Mouse (Mus musculus) hindbrain, embryonic 11.5 days (tissue): Measurements from ENCODE around the gene Usf1. TPM values are rescaled to one million over a fixed set of nuclear protein-coding genes. Genes with fewer than 3 reads are reported as not detected.
A peak's percentile ranks its signal among the peaks of the same experiment; 100 is the strongest.

Experiments used
- ATAC-seq: fragments of 200-750 bp; cut with Nextera tagmentation; 2 replicates; pipeline ENCODE4 v1.8.0; 2017; ENCODE audit warnings: mild to moderate bottlenecking, moderate TSS enrichment, moderate library complexity; ENCODE audit not compliant: low FRiP score
- DNase-seq: peaks from one replicate; pipeline ENCODE4 v3.0.0-alpha.2; 2015; ENCODE audit warnings: low spot score
- H3K27ac ChIP-seq: fragments of 300-500 bp; sonication (generic); 2 replicates; pipeline ENCODE4 v1.5.1; 2014; ENCODE audit warnings: mild to moderate bottlenecking, low read depth, low read length
- H3K27me3 ChIP-seq: fragments of 300-500 bp; sonication (generic); 2 replicates; pipeline ENCODE4 v1.6.1; 2014; ENCODE audit warnings: mild to moderate bottlenecking, low read length, moderate library complexity, mixed read lengths; ENCODE audit not compliant: control insufficient read depth, insufficient read depth
- H3K36me3 ChIP-seq: fragments of 300-500 bp; sonication (generic); 2 replicates; pipeline ENCODE4 v1.6.1; 2014; ENCODE audit warnings: mild to moderate bottlenecking, low read length, moderate library complexity, mixed read lengths; ENCODE audit not compliant: control insufficient read depth, insufficient read depth
- H3K4me1 ChIP-seq: fragments of 300-500 bp; sonication (generic); replicated peaks from 2 replicates; pipeline ENCODE4 v1.6.1; 2014; ENCODE audit warnings: low read length, mixed read lengths; ENCODE audit not compliant: control insufficient read depth, insufficient read depth
- H3K4me2 ChIP-seq: fragments of 300-500 bp; sonication (generic); replicated peaks from 2 replicates; pipeline ENCODE4 v1.6.1; 2014; ENCODE audit warnings: mild to moderate bottlenecking, low read depth, low read length
- H3K4me3 ChIP-seq: fragments of 300-500 bp; sonication (generic); 2 replicates; pipeline ENCODE4 v1.5.1; 2014; ENCODE audit warnings: low read depth, low read length
- H3K9ac ChIP-seq: fragments of 300-500 bp; sonication (generic); 2 replicates; pipeline ENCODE4 v1.6.1; 2014; ENCODE audit warnings: low read depth, low read length
- H3K9me3 ChIP-seq: fragments of 300-500 bp; sonication (generic); 2 replicates; pipeline ENCODE4 v1.6.1; 2016; ENCODE audit warnings: low read length; ENCODE audit not compliant: control insufficient read depth
- WGBS: fragments of 180-500 bp; shearing (Covaris S2); extraction: QIAGEN DNeasy Blood & Tissue Kit; methylation state at CpG from one replicate; pipeline ENCODE4 v1.1.7; 2014; 5-methylcytosine and 5-hydroxymethylcytosine counted together
- polyA plus RNA-seq: library from polyadenylated mRNA; unstranded; fragments of >200 nt; fragmentation: Nextera tagmentation; extraction: Ambion mirVana; gene quantifications from 2 replicates; pipeline ENCODE4 v1.2.1, GENCODE M21; 2014

The Usf1 gene
- polyA plus RNA-seq, 1 experiment from 2014 or later: 122 TPM

DNA sequence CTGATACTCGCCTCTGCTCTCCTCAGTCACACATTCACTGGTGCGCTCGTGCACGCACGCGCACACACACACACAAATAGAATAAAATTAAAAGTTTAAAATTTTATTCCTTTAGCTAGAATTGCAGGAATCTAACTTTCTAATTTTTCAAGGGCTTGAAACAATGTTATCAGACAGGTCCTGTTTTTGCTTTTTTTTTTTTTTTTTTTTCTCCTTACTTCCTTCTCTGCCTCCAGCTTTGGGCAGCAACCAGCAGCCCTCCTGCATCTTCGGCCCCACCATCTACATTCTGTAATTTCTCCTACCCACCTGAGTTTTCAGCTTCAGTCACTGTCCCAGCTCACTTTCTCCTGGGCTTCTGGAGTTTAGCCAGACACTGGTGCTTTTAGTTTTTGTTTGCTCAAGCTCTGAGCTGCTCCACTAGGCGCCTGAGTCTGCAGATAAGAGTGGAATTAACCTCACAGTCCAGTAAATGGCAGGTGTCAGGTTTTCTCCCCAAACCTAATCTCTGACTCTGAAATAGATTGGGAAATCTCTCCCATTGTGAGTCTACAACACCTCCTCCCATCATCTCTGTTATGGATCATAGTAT, 11.5 kb downstream of the Usf1 start:
- no peak overlapping the region for H3K4me2 ChIP-seq
- H3K4me3 ChIP-seq: no peak overlapping the region
- WGBS: 87% methylated on average over 8 of the region's 8 CpGs
- H3K27ac ChIP-seq: no peak overlapping the region
- H3K9ac ChIP-seq: no peak overlapping the region
- ATAC-seq (no peak), DNase-seq (no peak)
- H3K27me3 ChIP-seq: no peaks in the 10 kb centered on the region
- H3K4me1 ChIP-seq: no peaks in the 10 kb centered on the region
- H3K9me3 ChIP-seq: no peaks in the 10 kb centered on the region
- H3K36me3 ChIP-seq: peaks cover 7% of the 10 kb centered on the region; the same call in 1 of the 2 replicates

DNA sequence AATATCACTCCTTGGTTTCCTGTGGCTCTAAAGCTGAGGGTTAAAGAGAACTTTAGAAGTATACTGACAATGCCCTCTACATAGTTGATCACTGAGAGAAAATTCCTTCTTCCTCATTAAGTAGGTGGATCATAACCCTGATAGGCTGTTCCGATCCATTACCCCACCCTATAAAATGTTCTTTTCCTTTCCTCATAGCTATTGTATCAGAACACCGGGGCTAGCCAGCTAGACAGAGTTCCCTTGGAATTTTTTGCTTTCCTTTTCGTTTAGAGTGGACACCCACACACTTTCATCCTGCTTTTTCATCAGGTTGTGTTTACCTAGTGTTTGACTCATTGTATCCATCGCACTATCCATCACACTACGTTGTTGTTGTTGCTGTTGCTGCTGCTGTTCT, 13.5 kb downstream of the Usf1 start:
- no peaks in the 10 kb centered on the region for H3K4me1 ChIP-seq
- no peaks in the 10 kb centered on the region for H3K9me3 ChIP-seq
- WGBS: 80% methylated on average over 5 of the region's 5 CpGs
- no peak overlapping the region for H3K4me2 ChIP-seq
- no peaks in the 10 kb centered on the region for H3K36me3 ChIP-seq
- H3K27me3 ChIP-seq: no peaks in the 10 kb centered on the region
- no peak overlapping the region for H3K4me3 ChIP-seq
- H3K9ac ChIP-seq: no peak overlapping the region
- H3K27ac ChIP-seq: no peak overlapping the region
- DNase-seq (no peak), ATAC-seq (no peak)

DNA sequence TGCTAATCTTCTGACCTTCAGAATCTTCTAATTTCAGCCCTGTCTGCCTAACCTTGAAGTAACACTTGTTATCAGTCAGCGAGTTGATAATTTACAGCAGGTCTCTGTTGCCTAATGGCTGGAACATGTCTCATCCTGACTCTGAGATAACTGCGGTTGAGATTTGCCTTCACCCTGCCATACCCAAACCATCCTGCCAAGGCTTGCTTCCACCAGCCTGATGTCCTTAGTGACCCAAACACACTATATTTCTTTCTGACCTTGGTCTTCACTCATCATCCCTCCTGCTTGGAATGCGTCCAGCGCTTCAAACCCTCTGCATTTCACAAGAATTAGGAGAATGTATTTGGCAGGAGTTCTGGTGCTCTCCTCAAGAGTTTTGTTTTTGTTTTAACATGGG, 14.0 kb downstream of the Usf1 start:
- no peak overlapping the region for H3K4me3 ChIP-seq
- ATAC-seq: no peak

DNA sequence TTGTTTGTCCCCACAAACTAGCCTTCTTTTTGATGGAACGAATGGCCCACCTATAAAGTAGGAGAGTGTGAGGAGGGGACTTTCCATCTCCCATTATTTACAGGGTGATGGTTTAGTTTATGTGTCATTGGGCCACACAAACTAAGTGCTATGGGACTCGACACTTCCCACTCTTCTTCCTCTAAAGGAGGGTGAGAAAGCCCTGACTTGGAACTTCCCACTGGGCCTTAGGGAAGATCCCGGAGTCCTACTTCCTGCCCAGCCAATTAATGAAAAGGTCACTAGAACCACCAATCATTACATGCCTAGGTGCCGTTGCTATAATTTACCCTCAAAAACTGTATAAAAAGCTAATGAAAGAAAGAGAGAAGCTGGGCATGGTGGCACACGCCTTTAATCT, 21.0 kb downstream of the Usf1 start:
- no peaks in the 10 kb centered on the region for H3K4me1 ChIP-seq
- 85% methylated on average over 5 of the region's 5 CpGs for WGBS
- H3K27me3 ChIP-seq: peaks cover 6% of the 10 kb centered on the region
- no peak overlapping the region for H3K27ac ChIP-seq
- H3K9me3 ChIP-seq: no peaks in the 10 kb centered on the region
- H3K36me3 ChIP-seq: no peaks in the 10 kb centered on the region
- ATAC-seq (no peak), DNase-seq (no peak)
- no peak overlapping the region for H3K4me3 ChIP-seq
- no peak overlapping the region for H3K9ac ChIP-seq
- no peak overlapping the region for H3K4me2 ChIP-seq

More for the DNA sequence above, 14.0 kb downstream of the Usf1 start:
- H3K27me3 ChIP-seq: no peaks in the 10 kb centered on the region
- no peak for DNase-seq
- no peak overlapping the region for H3K9ac ChIP-seq
- no peak overlapping the region for H3K4me2 ChIP-seq
- H3K9me3 ChIP-seq: no peaks in the 10 kb centered on the region
- H3K27ac ChIP-seq: no peak overlapping the region
- H3K36me3 ChIP-seq: no peaks in the 10 kb centered on the region
- H3K4me1 ChIP-seq: no peaks in the 10 kb centered on the region
- WGBS: 83% methylated on average over 4 of the region's 4 CpGs

DNA sequence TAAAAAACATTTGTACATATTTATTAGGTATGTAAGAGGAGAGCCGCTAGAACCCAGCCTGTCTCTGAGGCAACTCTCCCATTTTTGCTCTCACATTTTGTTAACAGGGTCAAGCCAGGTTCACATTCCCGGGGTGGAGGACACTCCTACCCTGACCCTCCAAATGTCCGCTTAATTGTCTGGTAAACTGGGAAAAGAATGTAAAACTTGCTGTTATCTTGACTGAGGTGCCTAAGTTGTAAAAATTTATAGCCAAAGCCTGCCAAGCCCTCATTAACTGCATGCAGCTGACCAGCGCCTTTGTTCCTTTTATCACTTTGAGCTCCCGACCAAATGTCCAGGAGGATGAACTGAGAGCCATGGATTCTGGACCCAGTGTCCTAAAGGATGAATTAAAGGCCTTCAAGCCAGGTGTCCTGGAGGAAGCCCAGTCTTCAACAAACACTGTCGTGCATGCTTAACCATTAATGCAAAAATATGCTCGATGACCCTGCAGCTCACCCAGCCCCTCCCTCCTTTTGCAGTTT, 24.2 kb downstream of the Usf1 start:
- WGBS: 68% methylated on average over 7 of the region's 7 CpGs
- no peak for ATAC-seq
- H3K4me2 ChIP-seq: no peak overlapping the region
- no peak overlapping the region for H3K4me3 ChIP-seq
- H3K36me3 ChIP-seq: no peaks in the 10 kb centered on the region
- no peak overlapping the region for H3K9ac ChIP-seq
- no peak overlapping the region for H3K27ac ChIP-seq
- peaks cover 21% of the 10 kb centered on the region for H3K27me3 ChIP-seq
- no peaks in the 10 kb centered on the region for H3K4me1 ChIP-seq
- DNase-seq: no peak
- H3K9me3 ChIP-seq: no peaks in the 10 kb centered on the region

DNA sequence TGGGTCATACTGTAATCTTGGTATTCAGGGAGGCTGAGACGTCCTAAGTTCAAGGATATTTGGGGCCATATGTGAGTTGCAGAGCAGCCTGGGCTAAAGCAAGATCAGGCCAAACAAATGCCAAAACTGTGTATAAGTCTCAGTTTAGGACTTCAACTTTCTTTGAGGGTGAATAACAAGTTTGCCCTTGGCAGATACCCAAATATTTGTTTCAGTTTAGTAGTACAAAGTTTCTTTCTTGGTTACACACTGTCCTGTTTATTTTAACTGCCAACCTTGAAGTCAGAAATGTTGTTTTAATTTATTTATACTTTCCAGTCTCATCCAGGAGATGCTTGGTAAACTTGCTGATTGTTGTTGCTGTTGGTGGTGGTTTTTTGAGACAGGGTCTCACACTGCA, 24.9 kb downstream of the Usf1 start:
- Histone ChIP-seq H3K27me3 (peaks cover 21% of the 10 kb centered on the region), H3K4me2 (no peak overlapping the region)
- 76% methylated on average over 1 of the region's 1 CpGs for WGBS

DNA sequence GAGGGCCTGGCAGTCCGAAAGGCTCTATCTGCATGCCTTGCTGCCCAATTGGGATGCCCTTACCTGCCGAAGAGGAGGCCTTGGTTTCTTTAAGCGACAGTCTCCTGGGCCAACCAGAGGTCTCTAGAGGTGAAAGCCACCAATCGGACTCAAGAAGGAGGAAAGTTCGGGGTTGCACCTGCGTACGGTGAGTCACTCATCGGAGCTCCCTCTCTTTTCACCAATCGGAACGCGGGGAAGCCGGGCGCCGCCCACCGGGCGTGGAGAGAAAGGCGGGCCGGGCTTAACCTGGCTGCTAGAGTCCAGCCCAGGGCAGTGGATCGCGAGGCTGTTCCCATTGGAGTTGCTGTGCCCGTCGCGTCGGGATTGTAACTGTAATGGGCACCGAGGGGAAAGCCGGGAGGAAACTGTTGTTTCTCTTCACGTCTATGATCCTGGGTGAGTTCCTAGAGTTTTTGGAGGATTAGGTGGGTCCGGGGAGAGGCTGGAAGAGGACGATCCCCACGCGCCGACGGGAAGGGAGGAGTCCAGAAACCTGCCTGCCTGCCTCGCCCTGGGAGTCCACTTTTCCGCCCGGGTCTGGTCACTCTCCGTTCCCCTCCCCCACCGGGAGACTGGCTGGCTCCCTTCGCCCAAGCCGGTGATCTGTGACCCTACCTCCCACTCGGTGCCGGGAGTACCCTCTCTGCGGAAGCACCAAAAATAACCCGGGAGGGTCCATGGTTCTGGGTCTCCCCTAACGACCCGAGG, 26.3 kb downstream of the Usf1 start, which contains the start of gene F11r:
F11r (plus strand) TSS at position 272 of the 750 bp plus-strand sequence.
- WGBS: 1% methylated on average over 43 of the region's 46 CpGs
- ATAC-seq (peak; percentile 70; the same call in 1 of the 2 replicates), DNase-seq (peak; percentile 73)
- Histone ChIP-seq H3K9ac (peak within 1 kb of the TSS; percentile 38; the same call in 1 of the 2 replicates), H3K4me2 (peak within 1 kb of the TSS; percentile 57), H3K27ac (no peak within 1 kb of the TSS), H3K4me1 (no peaks in the 10 kb centered on the region), H3K4me3 (peak within 1 kb of the TSS; percentile 33), H3K9me3 (no peaks in the 10 kb centered on the region), H3K36me3 (no peaks in the 10 kb centered on the region), H3K27me3 (peaks cover 21% of the 10 kb centered on the region)

More for the DNA sequence above, 24.9 kb downstream of the Usf1 start:
- Histone ChIP-seq H3K9me3 (no peaks in the 10 kb centered on the region), H3K27ac (no peak overlapping the region), H3K36me3 (no peaks in the 10 kb centered on the region), H3K9ac (no peak overlapping the region), H3K4me3 (no peak overlapping the region), H3K4me1 (no peaks in the 10 kb centered on the region)
- ATAC-seq (no peak), DNase-seq (no peak)

DNA sequence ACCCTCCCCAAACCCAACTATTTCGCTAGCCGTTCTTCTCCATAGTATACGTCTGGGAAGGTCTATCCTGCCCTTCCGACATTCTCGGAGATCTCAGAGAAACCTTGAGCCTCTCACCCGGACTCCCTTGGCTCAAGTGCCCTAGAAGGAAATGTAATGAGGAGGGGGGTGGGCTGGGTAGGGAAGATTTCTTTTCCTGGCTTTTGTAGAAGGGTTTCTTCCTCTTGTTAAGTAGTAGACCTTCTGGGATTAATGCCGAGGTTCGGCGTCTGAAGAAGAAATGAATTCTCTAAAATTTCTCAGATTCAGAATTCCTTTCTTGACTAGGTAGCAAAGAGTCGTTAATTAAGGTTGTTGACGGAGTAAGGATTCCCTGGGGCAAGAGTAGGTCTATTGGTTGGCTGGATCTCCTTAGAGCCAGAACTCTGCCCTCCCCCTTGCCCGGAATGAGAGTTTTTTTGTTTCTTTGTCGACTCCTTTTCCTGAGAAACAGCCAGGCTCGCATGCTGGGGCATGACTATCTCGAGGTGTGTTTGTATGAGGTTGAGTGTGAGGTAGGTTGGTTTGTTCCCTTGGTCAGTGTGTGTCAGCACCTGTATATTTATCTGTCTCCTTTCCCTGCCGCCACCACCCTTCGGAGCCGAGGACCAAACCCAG, 27.0 kb downstream of the Usf1 start:
- H3K9me3 ChIP-seq: no peaks in the 10 kb centered on the region
- H3K4me3 ChIP-seq: peak overlapping the region; percentile 33
- no peak overlapping the region for H3K9ac ChIP-seq
- 5% methylated on average over 18 of the region's 18 CpGs for WGBS
- no peaks in the 10 kb centered on the region for H3K36me3 ChIP-seq
- H3K27ac ChIP-seq: no peak overlapping the region
- peak overlapping the region; percentile 57 for H3K4me2 ChIP-seq
- DNase-seq (peak; percentile 51), ATAC-seq (no peak)
- H3K27me3 ChIP-seq: peaks cover 21% of the 10 kb centered on the region
- H3K4me1 ChIP-seq: no peaks in the 10 kb centered on the region
